In the genomic region with DNA sequence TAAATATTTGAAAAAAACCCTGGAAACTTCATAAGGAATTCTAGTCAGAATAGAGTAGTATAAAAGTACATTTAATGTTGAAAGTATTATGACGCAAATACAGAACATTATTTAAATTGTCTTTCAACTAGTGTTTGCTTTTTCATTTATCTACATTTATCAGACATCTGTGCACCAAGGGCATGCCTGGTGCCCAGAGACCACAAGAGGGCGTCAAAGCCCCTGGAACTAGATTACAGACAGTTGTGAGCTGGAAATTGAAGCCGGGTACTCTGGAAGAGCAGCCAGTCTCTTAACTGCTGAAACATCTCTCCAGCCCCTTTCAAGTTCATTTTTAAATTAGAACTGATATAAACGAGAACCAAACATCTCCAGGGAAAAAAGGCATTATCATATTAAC, we compare ENCODE assay signal across 9 mouse cellular contexts. TPM values are rescaled to one million over a fixed set of nuclear protein-coding genes. Genes with fewer than 3 reads are reported as not detected.
DNase-seq lines count a peak whose midpoint lies in the region; ATAC-seq and TF ChIP-seq lines count a peak whose summit lies in the region.
"Had no signal": no experiment of that assay in that cellular context is flagged by ENCODE, and none has a peak within 500 bp of the region (broad histone marks: within the 10 kb centered on the region; RNA-seq: fewer than 3 reads in every experiment).

No protein-coding gene starts in this region.

- H3K4me1 ChIP-seq in forebrain, embryonic 13.5 days: no peaks in the 10 kb centered on the region
- H3K4me1 ChIP-seq in forebrain, embryonic 16.5 days (replicated peaks; ENCODE audit: control insufficient read depth, insufficient read depth, low read length): no peaks in the 10 kb centered on the region
- H3K4me1 ChIP-seq in lung, adult 2 months (ENCODE audit: control insufficient read depth, insufficient read depth, low read length): peaks cover 2% of the 10 kb centered on the region; the same call in 1 of the 2 replicates
- no peaks in the 10 kb centered on the region for H3K4me1 ChIP-seq in lung, postnatal 0 days (ENCODE audit: insufficient read depth, low read depth, low read length)
- H3K4me1 ChIP-seq: heart, embryonic 15.5 days had no signal

- H3K27me3 ChIP-seq in forebrain, embryonic 13.5 days: no peaks in the 10 kb centered on the region
- H3K27me3 ChIP-seq in forebrain, embryonic 16.5 days (replicated peaks; ENCODE audit: control insufficient read depth, insufficient read depth, low read length): no peaks in the 10 kb centered on the region
- H3K27me3 ChIP-seq in lung, postnatal 0 days (replicated peaks; ENCODE audit: insufficient read depth, low read length): no peaks in the 10 kb centered on the region
- H3K27me3 ChIP-seq: heart, embryonic 15.5 days had no signal

- TF ChIP-seq POLR2A in lung, adult 2 months (IDR thresholded peaks at IDR 0.05; ENCODE audit: borderline replicate concordance, extremely low read depth, low read depth, low read length): no peak

- no peaks in the 10 kb centered on the region for H3K9me3 ChIP-seq in forebrain, embryonic 13.5 days (replicated peaks)
- no peaks in the 10 kb centered on the region for H3K9me3 ChIP-seq in forebrain, embryonic 16.5 days (ENCODE audit: control insufficient read depth, low read length)
- no peaks in the 10 kb centered on the region for H3K9me3 ChIP-seq in lung, postnatal 0 days (ENCODE audit: low read length)
- H3K9me3 ChIP-seq: heart, embryonic 15.5 days had no signal

- DNase-seq in lung, adult 2 months: no peak
- DNase-seq in lung, postnatal 25 days (ENCODE audit: low spot score): no peak
- peak; percentile 44 for DNase-seq in c-Kit-positive CD71-positive TER-119-negative erythroid progenitor cells, embryonic 14.5 days (ENCODE audit: low read depth)
- DNase-seq in lung, postnatal 0 days (ENCODE audit: low spot score): peak; percentile 53
- DNase-seq in Muller cell, postnatal 12 days (ENCODE audit: inconsistent ontology term): no peak
- DNase-seq in urinary bladder, postnatal 36 days (ENCODE audit: low spot score in 2 of 2): no peak

- TF ChIP-seq CTCF in lung, adult 2 months (IDR thresholded peaks at IDR 0.05; ENCODE audit: insufficient read depth, low read length): peak; percentile 69
- peak; percentile 70 for TF ChIP-seq CTCF in lung, postnatal 0 days (IDR thresholded peaks at IDR 0.05)

- H3K36me3 ChIP-seq in forebrain, embryonic 13.5 days (ENCODE audit: poor library complexity, severe bottlenecking): peaks cover 58% of the 10 kb centered on the region
- peaks cover 10% of the 10 kb centered on the region for H3K36me3 ChIP-seq in forebrain, embryonic 16.5 days (ENCODE audit: control insufficient read depth, insufficient read depth)
- peaks cover 21% of the 10 kb centered on the region for H3K36me3 ChIP-seq in lung, postnatal 0 days (ENCODE audit: insufficient read depth, low read length)

- H3K4me2 ChIP-seq in forebrain, embryonic 13.5 days: no peak overlapping the region
- no peak overlapping the region for H3K4me2 ChIP-seq in forebrain, embryonic 16.5 days (ENCODE audit: low read length)
- H3K4me2 ChIP-seq in lung, postnatal 0 days (replicated peaks; ENCODE audit: low read depth, low read length): no peak overlapping the region
- H3K4me2 ChIP-seq: heart, embryonic 15.5 days had no signal

- peak; percentile 57; the same call in 1 of the 2 replicates for ATAC-seq in forebrain, embryonic 13.5 days
- no peak for ATAC-seq in forebrain, embryonic 16.5 days
- ATAC-seq in lung, postnatal 0 days: no peak

- 50% methylated on average over 4 of the region's 4 CpGs for WGBS in forebrain, embryonic 13.5 days
- 53% methylated on average over 4 of the region's 4 CpGs for WGBS in forebrain, embryonic 16.5 days
- WGBS in lung, adult 2 months: 55% methylated on average over 4 of the region's 4 CpGs
- WGBS in lung, postnatal 0 days: 51% methylated on average over 4 of the region's 4 CpGs

- H3K4me3 ChIP-seq in forebrain, embryonic 13.5 days: no peak overlapping the region
- no peak overlapping the region for H3K4me3 ChIP-seq in forebrain, embryonic 16.5 days (replicated peaks; ENCODE audit: low read length)
- H3K4me3 ChIP-seq in lung, adult 2 months (replicated peaks; ENCODE audit: extremely low read depth, low read depth, low read length): no peak overlapping the region
- H3K4me3 ChIP-seq in lung, postnatal 0 days (ENCODE audit: low read depth, low read length): no peak overlapping the region
- H3K4me3 ChIP-seq: heart, embryonic 15.5 days had no signal

- H3K27ac ChIP-seq in forebrain, embryonic 13.5 days: no peak overlapping the region
- H3K27ac ChIP-seq in forebrain, embryonic 16.5 days (ENCODE audit: low read length): no peak overlapping the region
- H3K27ac ChIP-seq in lung, postnatal 0 days (ENCODE audit: low read length): no peak overlapping the region
- H3K27ac ChIP-seq: heart, embryonic 15.5 days had no signal

- no peak for TF ChIP-seq EP300 in lung, postnatal 0 days (IDR thresholded peaks at IDR 0.05)

- H3K9ac ChIP-seq in forebrain, embryonic 13.5 days: no peak overlapping the region
- no peak overlapping the region for H3K9ac ChIP-seq in forebrain, embryonic 16.5 days (replicated peaks; ENCODE audit: low read depth, low read length)
- no peak overlapping the region for H3K9ac ChIP-seq in lung, postnatal 0 days (replicated peaks; ENCODE audit: low read depth)
- H3K9ac ChIP-seq: heart, embryonic 15.5 days had no signal

RNA-seq across cellular contexts. Expression of a gene that starts 23.0 kb away (rescaled TPM):
- polyA plus RNA-seq in forebrain, embryonic 13.5 days (2015; fragmentation: Nextera tagmentation; extraction: Ambion mirVana): 56.9 and 58.4 TPM in 2 replicates
- polyA plus RNA-seq in forebrain, embryonic 16.5 days (2015; fragmentation: Nextera tagmentation; extraction: Ambion mirVana): 48.8 and 55.6 TPM in 2 replicates
- polyA plus RNA-seq in lung, adult 2 months (2012; rRNA removed): 55.1 and 60.5 TPM in 2 replicates
- 151 and 155 TPM in 2 replicates for polyA plus RNA-seq in lung, postnatal 0 days (2015; fragmentation: Nextera tagmentation; extraction: Ambion mirVana)

Comparison
In these comparisons a context has a peak if more than half of its experiments do, and no peak if none do; other contexts are left out.
1. DNase-seq: peak in c-Kit-positive CD71-positive TER-119-negative erythroid progenitor cells, embryonic 14.5 days (single experiment) and lung, postnatal 0 days (single experiment); none in lung, adult 2 months (single experiment), lung, postnatal 25 days (single experiment), Muller cell, postnatal 12 days (single experiment) and urinary bladder, postnatal 36 days (0 of 2).